Mouse (Mus musculus) lung, embryonic 14.5 days (tissue): ENCODE data around the gene Syt8. TPM values are rescaled to one million over a fixed set of nuclear protein-coding genes. Genes with fewer than 3 reads are reported as not detected.

Experiments
- ATAC-seq: fragments of 200-750 bp; cut with Nextera tagmentation; 2 replicates; pipeline ENCODE4 v1.8.0; 2017; ENCODE audit warnings: mild to moderate bottlenecking, moderate TSS enrichment, moderate library complexity; ENCODE audit not compliant: insufficient read depth
- DNase-seq: peaks from one replicate; pipeline ENCODE4 v3.0.0-alpha.2; 2015
- H3K27ac ChIP-seq: fragments of 300-500 bp; sonication (generic); 2 replicates; pipeline ENCODE4 v1.5.1; 2014; ENCODE audit warnings: low read depth, mild to moderate bottlenecking, moderate library complexity
- H3K27me3 ChIP-seq: fragments of 300-500 bp; sonication (generic); 2 replicates; pipeline ENCODE4 v1.6.1; 2014; ENCODE audit warnings: low read length, control low read depth; ENCODE audit not compliant: insufficient read depth
- H3K36me3 ChIP-seq: fragments of 300-500 bp; sonication (generic); 2 replicates; pipeline ENCODE4 v1.6.1; 2014; ENCODE audit warnings: control low read depth; ENCODE audit not compliant: insufficient read depth
- H3K4me1 ChIP-seq: fragments of 300-500 bp; sonication (generic); 2 replicates; pipeline ENCODE4 v1.6.1; 2014; ENCODE audit warnings: antibody characterized with exemption, control low read depth; ENCODE audit not compliant: insufficient read depth
- H3K4me2 ChIP-seq: fragments of 300-500 bp; sonication (generic); 2 replicates; pipeline ENCODE4 v1.6.1; 2014; ENCODE audit warnings: mild to moderate bottlenecking
- H3K4me3 ChIP-seq: fragments of 300-500 bp; sonication (generic); 2 replicates; pipeline ENCODE4 v1.5.1; 2014; ENCODE audit warnings: low read depth, low read length
- H3K9ac ChIP-seq: fragments of 300-500 bp; sonication (generic); 2 replicates; pipeline ENCODE4 v1.6.1; 2014
- H3K9me3 ChIP-seq: fragments of 300-500 bp; sonication (generic); 2 replicates; pipeline ENCODE4 v1.6.1; 2016; ENCODE audit warnings: low read depth, low read length, control low read depth
- CTCF ChIP-seq: IDR thresholded peaks from 2 replicates; pipeline ENCODE4 v1.5.1; 2016; ENCODE audit warnings: antibody characterized with exemption, low read depth
- WGBS: fragments of 180-500 bp; shearing (Covaris S2); extraction: QIAGEN DNeasy Blood & Tissue Kit; methylation state at CpG from one replicate; pipeline ENCODE4 v1.1.7; 2014; 5-methylcytosine and 5-hydroxymethylcytosine counted together
- polyA plus RNA-seq: library from polyadenylated mRNA; unstranded; fragments of >200 nt; fragmentation: Nextera tagmentation; extraction: Ambion mirVana; gene quantifications from 2 replicates; pipeline ENCODE4 v1.2.1, GENCODE M21; 2014

Syt8 gene
- polyA plus RNA-seq, 1 experiment from 2014 or later, result not detected

DNA sequence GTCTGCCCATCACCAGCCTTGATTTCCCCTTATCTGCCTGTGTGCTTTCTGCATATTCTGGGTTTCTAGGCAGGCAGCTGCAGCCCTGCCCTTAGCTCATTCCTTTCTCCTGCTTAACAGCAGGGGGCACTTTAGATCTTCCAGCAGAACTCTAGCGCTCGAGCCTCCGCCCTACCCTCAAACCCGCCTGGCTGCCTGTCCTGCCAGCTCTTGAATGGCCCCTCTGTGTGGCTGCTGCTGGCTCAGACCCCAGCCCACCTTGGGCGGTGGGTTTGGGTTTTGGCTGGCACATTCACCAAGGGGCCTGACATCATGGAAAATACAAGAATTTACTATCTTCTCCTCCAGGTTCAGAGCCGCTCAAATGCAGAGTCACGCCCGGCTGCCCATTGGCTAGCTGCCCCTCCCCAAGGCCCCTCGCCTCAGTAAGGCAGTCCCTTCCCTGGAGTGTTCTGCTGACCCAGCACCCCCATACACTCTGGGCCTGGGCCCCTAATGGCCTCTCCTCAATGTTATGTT lies 52.8 kb downstream of the Syt8 start:
- Histone ChIP-seq H3K36me3 (peaks cover 71% of the 10 kb centered on the region), H3K27me3 (no peaks in the 10 kb centered on the region), H3K4me1 (peaks cover 14% of the 10 kb centered on the region), H3K9ac (no peak overlapping the region), H3K9me3 (no peaks in the 10 kb centered on the region), H3K4me2 (no peak overlapping the region), H3K27ac (peak overlapping the region; percentile 64; the same call in 1 of the 2 replicates), H3K4me3 (no peak overlapping the region)
- WGBS, result 14% methylated on average over 9 of the region's 9 CpGs
- ATAC-seq (peak; percentile 76), DNase-seq (peak; percentile 90)
- TF ChIP-seq CTCF, result peak; percentile 82

DNA sequence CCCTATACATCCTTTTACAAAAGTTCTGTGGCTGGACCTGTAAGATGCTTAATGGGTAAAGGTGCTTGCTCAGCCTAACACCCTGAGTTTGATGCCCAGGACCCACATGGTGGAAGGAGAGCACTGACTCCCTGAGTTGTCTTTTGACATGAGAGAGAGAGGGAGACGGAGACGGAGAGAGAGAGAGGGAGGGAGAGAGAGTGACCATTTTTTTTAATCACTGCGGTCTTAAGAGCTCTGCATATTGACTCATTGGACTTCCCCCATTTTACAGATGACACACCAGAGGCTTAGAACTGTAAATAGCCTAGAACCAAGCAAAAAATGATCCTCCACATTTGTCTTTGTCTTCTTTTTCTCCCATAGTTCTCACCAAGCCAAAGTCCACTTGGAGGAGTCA lies 53.4 kb downstream of the Syt8 start:
- H3K36me3 ChIP-seq, result peaks cover 75% of the 10 kb centered on the region

More for the DNA sequence above, 53.4 kb downstream of the Syt8 start:
- Histone ChIP-seq H3K4me3 (no peak overlapping the region), H3K27ac (peak overlapping the region; percentile 64; the same call in 1 of the 2 replicates), H3K9ac (no peak overlapping the region), H3K4me2 (no peak overlapping the region), H3K9me3 (no peaks in the 10 kb centered on the region), H3K27me3 (no peaks in the 10 kb centered on the region), H3K4me1 (peaks cover 7% of the 10 kb centered on the region)
- ATAC-seq (no peak), DNase-seq (no peak)
- 58% methylated on average over 3 of the region's 3 CpGs for WGBS
- no peak for TF ChIP-seq CTCF

Other genes starting within 250 kb of the Syt8 start
- gene Gm10153, start 244.5 kb upstream of the Syt8 start, polyA plus RNA-seq, result not detected in 2 replicates
- not detected in 2 replicates for gene Krtap5-3, start 233.5 kb upstream of the Syt8 start, polyA plus RNA-seq
- not detected in 2 replicates for gene Gm7579, start 223.0 kb upstream of the Syt8 start, polyA plus RNA-seq
- not detected in 2 replicates for gene Krtap5-5, start 204.9 kb upstream of the Syt8 start, polyA plus RNA-seq
- gene Gm40460, start 193.8 kb upstream of the Syt8 start, polyA plus RNA-seq, result not detected in 2 replicates
- not detected in 2 replicates for gene Gm2431, start 176.5 kb upstream of the Syt8 start, polyA plus RNA-seq
- not detected in 2 replicates for gene Gm4559, start 160.5 kb upstream of the Syt8 start, polyA plus RNA-seq
- gene Krtap5-1, start 137.7 kb upstream of the Syt8 start, polyA plus RNA-seq, result not detected in 2 replicates
- not detected in 2 replicates for gene Krtap5-4, start 131.3 kb upstream of the Syt8 start, polyA plus RNA-seq
- 3.4 and 4.0 TPM in 2 replicates for gene Ifitm10, start 61.1 kb upstream of the Syt8 start, polyA plus RNA-seq
- 3.0 TPM in 1 of 2 replicates, not detected in the other for gene Gm49369, start 52.2 kb upstream of the Syt8 start, polyA plus RNA-seq
- 239 and 240 TPM in 2 replicates for gene Ctsd, start 46.8 kb upstream of the Syt8 start, polyA plus RNA-seq
- gene Tnni2, start 7.0 kb downstream of the Syt8 start, polyA plus RNA-seq, result 0.86 and 1.6 TPM in 2 replicates
- 98.0 and 99.6 TPM in 2 replicates for gene Lsp1, start 26.0 kb downstream of the Syt8 start, polyA plus RNA-seq
- 1.5 and 2.5 TPM in 2 replicates for gene Tnnt3, start 64.0 kb downstream of the Syt8 start, polyA plus RNA-seq
- gene Mrpl23, start 97.8 kb downstream of the Syt8 start, polyA plus RNA-seq, result 20.3 and 31.0 TPM in 2 replicates
- 437 and 452 TPM in 2 replicates for gene Igf2, start 232.0 kb downstream of the Syt8 start, polyA plus RNA-seq
- gene Gm49394, start 235.1 kb downstream of the Syt8 start, polyA plus RNA-seq, result not detected in 2 replicates